Mouse (Mus musculus): ENCODE measurements around the gene Fgfr2.
A peak's percentile ranks its signal among the peaks of the same experiment; 100 is the strongest.

Fgfr2 gene

DNA sequence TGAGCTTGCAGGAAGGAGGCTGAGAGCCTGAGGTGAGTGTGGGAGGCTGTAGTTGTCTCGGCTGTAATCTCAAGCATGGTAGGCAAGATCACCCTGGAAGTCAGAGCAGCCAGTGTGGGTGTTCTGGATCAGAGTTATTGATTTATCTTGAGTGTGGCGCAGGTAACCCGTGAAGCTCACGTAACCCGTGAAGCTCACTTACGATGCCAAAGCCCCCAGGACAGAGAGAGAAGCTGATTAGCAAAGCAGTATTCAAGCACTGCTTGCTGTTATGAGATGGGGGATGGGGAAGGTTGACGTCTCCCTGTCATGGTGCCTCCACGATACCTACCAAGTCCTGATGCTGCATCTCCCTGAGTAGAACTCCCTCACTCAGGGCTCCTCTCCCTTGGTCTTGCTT, 503.6 kb downstream of the Fgfr2 start:
- no peak for DNase-seq (ENCODE audit: low read depth, low spot score)

GRCm38 (mm10) chr7:132617021-132617564, 506.1 kb downstream of the Fgfr2 start:
- no peak for DNase-seq (ENCODE audit: low read depth, low spot score)

DNA sequence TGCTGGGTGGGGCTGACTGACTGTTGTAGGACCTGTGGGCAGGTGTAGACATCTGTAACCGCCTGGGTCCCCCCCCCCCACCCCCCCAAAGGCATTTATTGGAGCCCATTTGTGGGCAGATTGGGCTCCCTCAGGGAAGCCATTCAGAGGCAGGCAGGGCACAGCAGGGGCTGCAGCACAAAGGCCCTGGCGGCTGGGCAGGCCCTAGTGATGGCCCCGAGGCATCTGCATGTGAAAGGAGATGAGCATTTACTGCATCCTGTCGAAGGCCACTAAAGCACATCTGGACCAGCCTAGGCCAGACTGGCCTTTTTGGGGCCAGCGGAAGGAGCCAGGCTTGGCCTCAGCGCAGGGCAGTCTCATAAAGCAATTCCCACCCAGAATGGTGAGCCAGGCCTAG, 506.8 kb downstream of the Fgfr2 start:
- DNase-seq (ENCODE audit: low read depth, low spot score): no peak

DNA sequence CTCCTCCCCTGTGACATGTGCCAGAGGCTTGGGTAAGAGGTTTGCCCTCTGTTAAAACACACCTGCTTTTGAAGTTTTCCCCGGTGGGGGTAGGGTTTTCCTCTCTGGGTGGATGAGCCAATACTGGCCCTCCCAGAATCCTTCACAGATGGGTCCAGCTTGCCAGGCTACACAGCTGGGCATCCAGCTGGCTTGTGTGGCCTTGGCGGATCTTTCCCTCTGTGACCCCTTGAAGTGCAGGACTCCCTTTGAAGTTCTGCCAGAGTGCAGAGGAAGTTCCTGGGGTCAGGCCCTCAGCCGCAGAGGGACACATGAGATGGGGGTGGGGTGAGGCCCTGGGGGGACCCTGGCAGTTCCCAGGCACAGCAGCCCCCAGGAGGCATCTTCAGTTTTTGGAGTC, 507.8 kb downstream of the Fgfr2 start:
- DNase-seq (ENCODE audit: low read depth, low spot score): no peak

- no peak for DNase-seq (ENCODE audit: low read depth, low spot score)
Observed at GRCm38 (mm10) chr7:132611530-132611929, 511.6 kb downstream of the Fgfr2 start.

GRCm38 (mm10) chr7:132610468-132611318, 512.5 kb downstream of the Fgfr2 start, which contains the start of gene Lhpp:
Lhpp (plus strand) TSS chr7:132610638.
- DNase-seq (ENCODE audit: low read depth, low spot score): peak; percentile 41

DNA sequence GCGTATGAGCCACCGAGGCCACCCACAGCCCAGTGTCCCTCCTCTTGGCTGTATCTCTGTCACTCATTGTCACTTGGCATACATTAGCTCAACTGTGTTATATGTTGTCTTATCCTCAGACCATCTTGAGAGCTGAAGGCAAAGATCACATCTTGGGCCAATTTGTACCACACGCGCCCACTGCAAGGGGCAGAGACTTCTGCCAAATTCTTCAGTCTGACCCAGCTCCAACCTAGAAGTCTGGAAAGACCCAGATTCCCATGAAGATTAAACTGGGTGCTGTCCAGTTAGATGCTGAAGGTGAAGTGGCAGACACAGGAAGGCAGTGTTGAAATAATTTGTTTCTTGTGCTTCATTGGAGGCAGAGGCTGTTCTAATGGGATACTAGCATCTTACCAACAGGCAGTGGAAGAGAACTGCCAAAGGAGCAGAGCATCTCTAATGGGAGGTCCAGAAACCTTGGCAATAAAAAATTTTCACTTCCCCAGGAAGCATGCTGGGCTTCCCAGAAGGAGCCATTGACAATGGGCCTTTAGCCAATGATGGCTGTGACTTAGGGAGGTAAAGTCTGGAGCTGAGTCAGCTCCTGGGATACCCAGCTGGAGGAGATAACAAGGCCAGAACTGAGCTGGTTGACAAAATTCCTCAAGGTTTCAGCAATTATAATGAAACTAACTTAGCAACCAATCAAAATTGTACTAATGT, 514.7 kb downstream of the Fgfr2 start:
- DNase-seq (ENCODE audit: low read depth, low spot score): no peak

- DNase-seq (ENCODE audit: low read depth, low spot score): no peak
Observed at GRCm38 (mm10) chr7:132605689-132606088, 517.5 kb downstream of the Fgfr2 start.

DNA sequence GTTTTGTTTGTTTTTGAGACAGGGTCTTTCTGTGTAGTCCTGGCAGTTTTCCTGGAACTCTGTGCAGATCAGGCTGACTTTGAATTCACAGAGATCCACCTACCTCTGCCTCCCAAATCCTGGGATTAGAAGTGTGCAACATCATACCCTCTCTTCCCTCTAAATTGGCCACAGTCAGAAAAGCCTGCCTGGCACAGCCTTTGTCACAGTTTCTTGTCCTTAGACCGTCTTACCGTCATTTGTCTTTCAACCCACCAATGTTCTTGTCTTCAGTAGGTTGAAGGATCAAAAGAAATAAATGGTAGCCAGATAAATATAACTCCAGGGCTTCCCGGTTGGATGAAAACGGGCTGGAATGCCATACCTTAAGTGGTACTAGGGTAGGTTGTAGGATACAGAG, 518.4 kb downstream of the Fgfr2 start:
- no peak for DNase-seq (ENCODE audit: low read depth, low spot score)

DNA sequence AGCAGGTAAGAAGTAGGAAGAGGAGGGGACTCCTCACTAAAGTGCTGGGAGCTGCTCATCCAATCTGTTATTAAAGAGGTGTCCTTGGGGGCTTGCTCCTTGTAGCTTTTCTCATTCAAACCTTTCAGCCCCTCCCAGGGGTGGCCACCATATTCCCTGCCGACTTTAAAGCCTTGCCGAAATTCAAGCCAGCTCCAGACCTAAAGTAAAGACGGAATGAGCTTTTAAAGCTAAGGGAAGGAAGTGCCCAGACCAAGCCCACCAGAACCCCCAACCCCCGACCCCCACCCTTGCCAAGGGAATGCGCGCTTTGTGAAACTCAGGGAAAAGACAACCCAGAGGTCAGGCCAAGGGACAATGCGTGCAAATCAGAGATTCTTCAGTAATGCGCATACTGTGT, 522.2 kb downstream of the Fgfr2 start:
- no peak for DNase-seq (ENCODE audit: low read depth, low spot score)

GRCm38 (mm10) chr7:132600026-132600425, 523.1 kb downstream of the Fgfr2 start:
- no peak for DNase-seq (ENCODE audit: low read depth, low spot score)

DNA sequence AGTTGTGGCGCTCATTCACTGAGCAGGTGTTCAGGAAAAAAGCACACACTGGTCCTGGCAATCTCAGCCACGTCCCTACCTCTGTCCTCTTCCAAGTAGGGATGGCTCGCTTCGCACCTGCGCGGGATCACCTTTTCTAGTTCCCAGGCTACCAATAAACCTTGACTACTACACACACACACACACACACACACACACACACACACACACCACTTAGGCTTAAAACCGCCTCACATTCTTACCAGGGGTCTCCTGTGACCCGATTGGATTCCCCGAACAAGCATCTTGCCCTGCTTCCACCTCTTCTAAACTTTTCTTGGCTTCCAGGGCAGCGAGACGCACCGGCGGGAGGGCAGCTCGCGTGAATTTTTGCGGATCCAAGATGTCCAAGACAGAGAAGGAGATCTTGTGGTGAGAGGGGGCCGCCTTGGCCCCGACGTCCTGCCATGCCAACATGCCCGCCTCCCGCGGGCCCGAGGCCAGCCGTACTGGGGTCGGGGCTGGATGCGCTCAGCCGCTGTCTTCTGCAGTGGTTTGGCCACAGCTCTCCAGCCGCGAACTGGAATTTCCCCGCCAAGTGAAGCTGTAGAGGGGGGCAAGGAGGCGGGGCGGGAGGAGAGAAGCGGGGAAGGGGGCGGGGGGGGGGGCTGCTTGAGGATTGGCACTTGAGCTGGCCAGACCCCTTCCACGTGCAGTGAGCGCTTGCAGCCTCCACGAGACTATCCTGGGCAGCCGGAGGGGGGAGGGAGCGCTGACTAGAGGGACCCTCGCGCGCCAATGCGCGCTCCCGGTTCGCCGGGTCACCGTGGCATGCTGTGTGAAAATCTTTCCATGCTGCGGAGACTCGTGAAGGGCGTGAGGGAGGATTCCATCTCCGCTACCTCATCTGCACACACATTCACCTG, 523.8 kb downstream of the Fgfr2 start, which contains the start of gene Nkx1-2:
Gene Nkx1-2, minus strand, starts transcription at position 567 of the 905 bp plus-strand sequence.
- no peak for DNase-seq (ENCODE audit: low read depth, low spot score)

DNA sequence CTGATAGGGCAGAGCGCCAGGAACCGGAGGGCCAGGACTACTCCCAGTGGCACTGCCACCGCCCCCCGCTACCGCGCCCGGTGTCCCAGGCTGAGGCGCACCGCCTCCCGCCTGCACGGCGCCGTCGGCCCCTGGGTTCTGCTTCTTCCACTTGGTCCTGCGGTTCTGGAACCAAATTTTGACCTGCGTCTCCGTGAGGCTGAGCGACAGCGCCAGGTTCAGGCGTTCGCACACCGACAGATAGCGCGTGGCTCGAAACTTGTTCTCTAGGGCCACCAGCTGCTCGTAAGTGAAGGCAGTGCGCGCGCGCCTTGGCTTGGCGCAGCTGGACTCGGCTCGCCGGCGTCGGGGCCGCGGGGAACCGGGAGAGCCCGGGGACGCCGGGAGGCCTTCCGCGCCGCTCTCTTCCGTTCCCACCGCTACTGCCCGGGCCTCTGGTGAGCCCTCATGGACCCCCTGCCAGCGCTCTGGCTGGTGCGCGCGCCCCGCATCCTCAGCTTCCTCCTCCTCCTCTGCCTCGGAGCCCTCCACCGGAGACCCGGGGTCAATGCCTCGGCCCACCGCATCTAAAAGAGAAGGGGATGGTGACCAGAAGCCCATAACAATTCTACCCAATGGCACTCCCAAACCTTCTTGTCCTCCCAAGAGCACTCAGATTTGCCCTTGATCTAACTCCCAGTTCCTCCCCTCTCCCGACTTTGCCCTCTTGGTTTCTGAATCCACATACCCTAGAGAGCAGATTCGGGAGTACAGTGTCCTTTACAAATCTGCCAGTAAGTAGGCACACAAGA, 525.7 kb downstream of the Fgfr2 start:
- DNase-seq (ENCODE audit: low read depth, low spot score): no peak

DNA sequence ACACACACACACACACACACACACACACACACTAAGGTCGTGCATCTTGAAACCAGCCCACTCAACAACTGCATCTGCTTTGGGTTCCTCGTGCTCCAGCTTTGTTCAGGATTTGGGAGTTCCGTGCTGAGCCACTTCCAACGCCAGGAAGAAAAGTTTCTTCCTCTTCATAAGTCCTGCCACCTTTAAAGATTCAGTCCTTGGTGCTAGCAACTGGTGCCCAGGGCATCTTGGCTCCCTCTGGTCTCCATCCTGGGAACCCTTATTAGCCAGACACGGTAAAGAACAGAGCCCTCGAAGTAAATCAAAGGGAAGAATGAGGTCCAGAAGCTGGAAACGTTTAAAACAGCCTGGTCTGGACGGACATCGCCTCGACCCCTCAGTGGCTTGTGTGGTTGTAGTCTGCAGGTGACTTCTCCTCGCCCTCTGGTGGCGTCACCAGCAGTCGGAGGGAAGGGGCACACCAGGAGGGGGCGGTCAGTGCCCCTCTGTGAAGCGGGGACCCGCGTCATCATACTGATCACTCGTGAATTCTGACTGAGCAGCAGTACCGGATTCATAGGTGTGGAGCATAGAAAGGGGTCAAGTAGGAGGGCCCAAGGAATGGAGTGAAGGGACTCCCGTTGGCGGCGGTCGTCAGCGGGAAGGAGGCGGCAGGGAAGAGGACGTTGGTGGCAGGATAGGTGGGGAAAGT, 526.4 kb downstream of the Fgfr2 start:
- no peak for DNase-seq (ENCODE audit: low read depth, low spot score)

- no peak for DNase-seq (ENCODE audit: low read depth, low spot score)
Observed at GRCm38 (mm10) chr7:132595787-132596186, 527.4 kb downstream of the Fgfr2 start.

DNA sequence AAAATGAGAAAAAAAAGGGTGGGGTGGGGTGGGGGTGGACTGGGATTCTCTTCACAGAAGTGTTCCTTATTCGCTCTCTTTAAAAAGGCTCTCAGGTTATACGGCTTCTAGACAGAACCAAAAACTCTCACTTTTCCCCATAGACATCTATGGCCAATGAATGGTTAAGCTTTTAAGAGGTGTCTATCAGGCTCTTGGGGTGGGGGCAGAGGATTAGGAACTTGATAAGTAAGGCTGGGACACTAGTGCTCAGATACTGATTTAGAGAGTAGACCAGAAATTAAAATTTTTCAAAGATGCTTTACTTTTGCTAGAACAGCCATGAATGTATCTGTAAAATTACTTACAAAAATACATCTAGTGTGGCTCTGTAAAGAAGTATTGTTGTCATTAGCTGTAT, 528.8 kb downstream of the Fgfr2 start:
- no peak for DNase-seq (ENCODE audit: low read depth, low spot score)

GRCm38 (mm10) chr7:132593762-132594161, 529.4 kb downstream of the Fgfr2 start:
- peak; percentile 52 for DNase-seq (ENCODE audit: low read depth, low spot score)

DNA sequence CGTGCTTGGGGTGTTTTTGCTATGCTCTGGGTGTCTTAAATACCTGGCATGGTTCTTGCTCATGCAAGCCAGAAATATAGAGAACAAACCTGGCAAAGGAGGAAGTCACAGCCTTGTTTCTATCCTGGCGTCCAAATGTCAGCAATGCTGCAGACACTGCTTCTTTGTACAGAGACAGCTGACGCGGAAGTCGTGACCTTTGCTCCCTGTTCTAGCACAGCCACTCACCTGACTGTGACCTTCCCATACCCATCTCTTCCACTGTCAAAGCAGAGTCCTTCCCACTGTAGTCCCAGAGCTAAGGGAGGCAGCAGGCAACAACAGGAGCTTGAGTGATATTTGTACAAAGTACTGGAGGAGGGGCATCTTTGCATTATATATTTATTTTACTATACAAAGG, 533.5 kb downstream of the Fgfr2 start:
- DNase-seq (ENCODE audit: low read depth, low spot score): no peak

GRCm38 (mm10) chr7:132587167-132587566, 536.0 kb downstream of the Fgfr2 start:
- no peak for DNase-seq (ENCODE audit: low read depth, low spot score)
